Mouse (Mus musculus): Measurements from ENCODE around the gene Rsu1.

Rsu1 gene

DNA sequence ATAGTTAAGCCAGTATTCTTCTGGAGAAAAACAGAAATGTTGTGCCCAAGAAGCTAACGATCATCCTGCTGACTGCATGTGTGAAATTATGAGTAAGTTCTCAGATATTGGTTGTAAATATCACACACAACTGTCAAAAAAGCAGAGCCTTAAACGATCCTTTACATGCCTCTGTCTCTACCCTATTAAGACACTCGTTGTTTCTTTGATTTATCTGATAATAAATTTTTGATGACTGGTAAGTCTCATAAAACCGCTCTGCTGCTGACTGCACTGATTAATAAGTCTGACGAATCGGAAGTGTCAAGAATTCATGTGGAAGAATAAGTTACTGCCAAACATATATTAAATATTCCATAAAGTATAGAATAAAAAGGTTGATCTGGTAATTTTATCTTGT lies 126.0 kb downstream of the Rsu1 start:
- no peak for DNase-seq

- no peak for DNase-seq
Observed at GRCm38 (mm10) chr2:13134890-13135289, 136.3 kb downstream of the Rsu1 start.

DNA sequence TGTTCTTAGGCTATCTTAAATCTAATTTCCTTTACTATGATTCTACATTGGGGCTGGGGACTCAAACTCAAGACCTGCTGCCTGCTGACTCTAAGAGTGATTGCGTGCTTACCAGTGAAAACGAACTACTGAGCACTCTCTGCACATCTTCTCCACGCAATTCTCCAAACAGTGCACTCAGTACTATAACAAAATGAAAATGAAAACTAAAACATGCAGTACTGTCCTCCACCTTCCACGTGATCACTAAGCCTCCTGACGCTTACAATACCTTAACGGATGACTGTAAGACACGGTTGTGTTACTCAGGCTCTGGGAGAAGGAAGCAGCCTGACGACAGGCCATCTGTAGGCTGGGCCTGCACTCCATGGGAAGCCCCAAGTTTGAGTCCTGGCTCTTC lies 138.4 kb downstream of the Rsu1 start:
- no peak for DNase-seq

DNA sequence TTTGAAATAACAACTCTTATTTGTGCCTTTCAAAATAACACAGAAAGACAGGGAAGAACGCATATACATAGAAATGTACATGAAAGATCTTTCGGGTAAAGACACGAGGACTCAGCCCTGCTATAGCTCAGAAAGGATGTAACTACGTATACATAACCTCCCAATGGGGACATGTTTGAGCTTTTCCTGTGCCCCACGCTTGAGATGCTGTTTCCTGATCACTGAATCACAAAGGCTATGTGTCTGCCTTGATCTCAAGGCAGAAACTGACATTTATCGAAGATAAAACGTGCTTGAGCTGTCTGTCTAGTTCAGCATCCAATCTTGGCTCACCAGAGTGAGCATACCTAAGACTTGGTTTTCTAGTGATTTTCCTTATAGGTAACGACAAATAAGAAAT lies 138.8 kb downstream of the Rsu1 start:
- no peak for DNase-seq

GRCm38 (mm10) chr2:13129859-13130258 lies 141.4 kb downstream of the Rsu1 start:
- no peak for DNase-seq

- no peak for DNase-seq
Observed at GRCm38 (mm10) chr2:13129337-13129736, 141.9 kb downstream of the Rsu1 start.

- DNase-seq, result no peak
Observed at GRCm38 (mm10) chr2:13120461-13120860, 150.8 kb downstream of the Rsu1 start.

GRCm38 (mm10) chr2:13117896-13118295 lies 153.3 kb downstream of the Rsu1 start:
- DNase-seq, result no peak

- DNase-seq, result peak in 1 of 2 experiments; percentile 18
Observed at GRCm38 (mm10) chr2:13106531-13106930, 164.7 kb downstream of the Rsu1 start.

- peak in 1 of 2 experiments; percentile 4 for DNase-seq
Observed at GRCm38 (mm10) chr2:13104388-13104787, 166.8 kb downstream of the Rsu1 start.

DNA sequence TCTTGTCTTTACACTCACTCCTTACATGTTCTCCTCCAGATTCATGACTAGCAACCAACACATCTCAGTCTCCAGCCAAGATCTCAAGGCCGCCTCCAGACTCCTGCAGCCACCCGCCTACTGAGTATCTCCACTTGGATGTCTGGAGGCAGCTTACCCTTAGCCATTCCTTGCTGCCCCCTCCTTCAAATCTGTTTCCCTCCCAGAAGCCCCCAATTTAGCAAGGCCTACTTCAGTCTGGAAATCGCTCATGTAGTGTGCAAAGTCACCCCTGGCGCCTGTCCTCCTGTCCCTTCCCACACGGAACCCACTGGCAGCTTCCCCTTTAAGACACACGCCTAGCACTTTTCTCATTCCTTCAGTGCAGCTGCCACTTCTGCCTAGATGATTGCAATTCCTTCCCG lies 167.4 kb downstream of the Rsu1 start:
- DNase-seq, result no peak

DNA sequence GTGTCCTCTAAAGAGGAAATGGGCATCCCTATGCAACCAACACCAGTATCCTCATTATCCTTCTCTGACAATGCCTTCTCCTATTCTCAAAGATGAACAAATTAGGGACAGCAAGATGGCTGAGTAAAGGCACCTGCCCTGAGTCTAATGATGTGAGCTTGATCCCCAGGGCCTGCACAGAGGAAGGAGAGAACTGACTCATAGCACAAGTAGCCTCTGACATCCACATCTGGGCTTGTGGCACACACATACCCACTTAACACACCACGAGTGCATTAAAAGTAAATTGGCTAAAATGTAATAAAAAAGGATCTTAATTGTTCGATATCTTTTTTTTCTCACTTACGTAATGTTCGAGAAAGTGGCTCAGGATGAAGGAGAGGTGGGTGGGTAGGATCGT lies 177.2 kb downstream of the Rsu1 start:
- no peak for DNase-seq

- DNase-seq, result no peak
Observed at GRCm38 (mm10) chr2:13093570-13093969, 177.6 kb downstream of the Rsu1 start.

DNA sequence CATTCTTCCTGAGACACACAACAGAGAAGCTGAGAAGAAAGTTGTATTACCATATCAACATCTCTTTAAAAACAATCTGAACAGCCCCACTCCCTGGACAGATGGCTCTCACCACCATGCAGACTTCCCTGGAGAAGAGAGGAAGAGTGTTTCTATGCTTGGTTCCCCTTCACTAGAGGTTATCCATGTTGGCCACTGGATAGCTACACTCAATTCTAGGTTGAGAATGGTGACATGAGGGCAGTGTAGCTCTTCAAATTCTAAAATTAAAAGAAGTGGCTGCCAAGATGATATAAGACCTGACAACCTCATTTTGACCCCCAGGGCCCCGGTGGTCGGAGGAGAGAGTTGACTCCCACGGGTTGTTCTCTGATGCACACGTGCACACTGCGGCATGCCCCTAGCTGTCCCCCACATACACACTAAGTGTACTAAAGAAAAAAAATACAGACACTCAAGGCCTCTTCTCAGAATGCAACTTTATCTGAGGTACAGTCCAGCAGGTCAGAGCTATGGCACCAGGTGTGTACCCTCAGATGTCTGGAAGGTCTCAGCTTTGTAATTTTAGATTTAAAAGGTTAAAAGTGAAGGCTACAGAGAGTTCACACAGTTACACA lies 179.7 kb downstream of the Rsu1 start:
- DNase-seq, result no peak

- no peak for DNase-seq
Observed at GRCm38 (mm10) chr2:13090841-13091240, 180.4 kb downstream of the Rsu1 start.

GRCm38 (mm10) chr2:13089861-13090260 lies 181.4 kb downstream of the Rsu1 start:
- no peak for DNase-seq

DNA sequence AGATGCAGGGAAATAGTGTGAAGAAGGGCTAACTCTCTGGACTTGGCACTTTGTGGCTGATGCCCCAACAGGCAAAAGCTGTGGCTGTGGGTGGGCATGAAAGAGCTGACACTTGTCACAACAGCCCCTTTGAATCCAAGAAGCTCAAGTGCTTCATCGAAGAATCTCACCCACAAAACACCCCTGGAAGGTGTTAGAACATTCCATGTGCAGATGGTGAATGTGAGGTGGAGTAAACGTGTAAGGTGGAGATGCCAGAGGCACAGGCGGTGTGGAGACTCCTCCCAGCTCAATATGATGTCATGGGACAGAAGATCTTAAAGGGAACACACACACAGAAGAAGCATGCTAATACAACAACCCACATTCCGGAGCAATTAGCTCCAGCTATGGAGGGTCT lies 182.9 kb downstream of the Rsu1 start:
- no peak for DNase-seq

DNA sequence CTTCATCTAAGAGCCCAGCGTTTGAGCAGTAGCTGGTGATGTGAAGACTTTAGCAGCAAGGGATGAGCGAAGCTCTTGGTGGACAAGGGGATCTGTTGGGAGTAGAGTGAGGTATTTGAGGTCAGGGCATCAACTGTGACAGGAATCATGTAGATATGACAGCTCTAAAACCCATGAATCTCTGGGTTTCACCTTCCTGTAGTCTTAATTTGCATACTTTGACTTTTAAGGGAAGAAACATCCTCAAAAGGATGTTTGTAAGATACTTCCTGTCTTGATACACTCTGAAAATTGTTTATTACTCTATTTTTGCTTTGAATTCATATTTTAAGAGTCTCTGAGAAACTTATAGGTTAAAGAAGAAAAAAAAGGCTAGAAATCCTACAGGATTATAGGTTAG lies 183.4 kb downstream of the Rsu1 start:
- DNase-seq, result no peak

DNA sequence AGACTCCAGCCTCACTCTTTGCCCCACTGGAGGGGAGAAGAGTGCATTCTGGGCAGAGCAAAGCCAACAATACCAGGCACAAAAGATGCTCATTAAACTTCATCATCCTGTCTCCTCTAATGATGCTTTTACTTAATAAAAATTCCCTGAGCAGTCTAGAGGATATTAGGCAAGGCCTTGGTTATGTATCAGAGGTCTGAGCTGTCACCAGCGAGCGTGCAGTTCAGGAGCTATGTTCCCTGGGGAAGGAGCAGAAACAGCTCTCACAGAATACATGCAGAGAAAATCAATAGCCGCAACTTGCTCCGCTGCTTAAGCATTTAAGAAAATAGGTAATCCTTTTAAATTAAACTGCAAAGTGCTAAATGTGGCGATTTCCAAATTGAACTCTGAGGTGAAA lies 187.0 kb downstream of the Rsu1 start:
- DNase-seq, result no peak

DNA sequence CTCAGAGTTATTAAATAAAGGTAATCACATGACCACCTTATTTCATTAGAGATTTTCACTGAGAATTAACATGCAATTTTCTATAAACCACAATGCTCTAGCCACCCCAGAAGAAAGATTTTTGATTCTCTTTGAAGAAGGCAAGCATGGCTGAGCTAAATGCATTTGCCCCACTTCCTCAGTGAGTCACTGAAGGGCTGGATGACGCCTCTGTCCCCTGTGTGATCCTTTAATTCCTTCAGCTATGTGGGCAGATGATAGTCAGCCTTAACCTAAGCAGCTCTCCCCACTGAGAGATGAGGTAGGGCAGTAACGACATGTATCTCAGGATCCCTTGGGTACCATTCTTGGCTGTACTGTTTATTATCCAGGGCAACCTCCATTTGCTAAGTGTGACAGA lies 190.7 kb downstream of the Rsu1 start:
- no peak for DNase-seq

DNA sequence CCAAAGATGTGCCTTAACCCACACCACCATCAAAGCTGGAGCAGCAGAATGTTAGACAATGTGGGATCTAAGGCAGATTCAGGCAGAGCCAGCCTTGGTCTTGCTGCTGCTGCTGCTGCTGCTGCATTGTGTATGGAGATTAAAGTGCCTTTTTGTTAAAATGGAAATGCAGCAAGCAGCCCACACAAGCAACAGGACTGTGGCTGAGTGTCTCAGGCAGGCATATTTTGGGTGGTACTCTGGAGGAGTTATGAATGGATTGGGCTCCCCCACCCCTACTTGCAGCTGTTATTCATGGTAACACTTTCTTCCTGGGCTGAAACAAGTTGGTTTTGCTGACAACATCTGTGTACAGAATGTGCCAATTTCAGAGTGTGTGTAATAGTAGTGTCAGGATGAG lies 199.0 kb downstream of the Rsu1 start:
- DNase-seq, result no peak

DNA sequence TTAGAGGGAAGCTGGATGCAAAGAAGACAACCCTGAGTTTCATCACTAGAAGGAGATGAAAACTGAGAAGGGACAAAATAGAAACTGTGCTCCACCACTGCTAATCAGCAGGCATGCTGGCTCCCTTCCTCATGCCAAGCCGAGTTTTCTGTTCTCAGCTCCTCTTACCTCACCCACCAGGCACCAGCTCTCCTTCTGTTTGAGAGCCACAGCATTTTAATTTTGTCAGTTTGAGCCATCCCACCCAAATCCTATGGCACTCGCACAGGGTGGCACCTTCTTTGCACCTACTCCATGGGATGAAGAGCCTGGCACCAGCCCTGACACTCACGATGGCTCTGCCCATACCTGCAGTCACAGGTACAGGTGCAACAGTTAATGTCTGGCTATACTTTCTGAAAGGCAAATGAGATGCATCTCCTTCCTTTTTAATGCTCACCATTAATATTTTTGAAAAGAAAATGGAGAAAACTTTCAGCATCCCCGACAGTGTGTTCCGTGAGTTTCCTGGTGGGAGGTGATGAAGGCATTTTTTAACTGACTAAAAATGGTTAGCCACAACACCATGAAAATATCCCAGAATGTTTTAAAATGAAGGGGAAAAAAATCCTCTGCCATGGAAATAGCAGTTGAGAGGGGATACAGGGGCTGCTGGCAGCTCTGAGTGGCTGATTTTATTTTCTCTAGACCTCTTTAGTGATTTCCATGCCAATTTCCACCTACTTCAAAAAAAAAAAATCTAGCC lies 210.6 kb downstream of the Rsu1 start:
- DNase-seq, result no peak

DNA sequence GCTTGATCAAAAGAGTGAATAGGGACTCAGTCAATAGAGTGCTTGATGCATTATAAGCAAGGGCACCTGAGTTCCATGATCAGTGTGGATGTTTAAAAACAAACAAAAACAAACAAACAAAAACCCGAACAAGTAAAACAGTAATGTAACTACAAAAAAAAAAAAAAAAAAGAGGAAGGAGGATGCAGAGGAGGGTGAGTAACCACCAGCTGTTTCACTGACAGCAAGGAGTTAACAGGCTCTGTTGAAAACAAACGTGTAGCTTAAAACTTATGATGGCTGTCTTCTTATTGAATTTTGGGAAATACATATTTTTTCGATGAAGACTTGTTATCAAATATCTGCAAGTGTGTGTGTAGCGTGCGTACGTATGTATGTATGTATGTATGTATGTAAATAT lies 222.6 kb downstream of the Rsu1 start:
- no peak for DNase-seq

DNA sequence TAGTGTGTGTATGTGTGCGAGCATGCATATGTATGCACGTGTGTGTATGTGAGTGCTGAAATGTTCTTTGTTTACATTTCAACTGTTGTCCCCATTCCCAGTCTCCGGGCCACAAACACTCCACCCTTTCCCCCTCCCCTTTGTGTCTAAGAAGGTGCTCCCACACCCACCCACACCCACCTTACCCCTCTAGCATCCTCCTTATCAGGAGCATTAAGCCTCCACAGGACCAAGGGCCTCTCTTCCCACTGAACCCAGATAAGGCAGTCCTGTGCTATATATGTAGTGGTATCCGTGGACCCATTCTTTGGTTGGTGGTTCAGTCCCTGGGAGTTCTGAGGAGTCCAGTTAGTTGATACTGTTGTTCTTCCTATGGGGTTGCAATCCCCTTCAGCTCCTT lies 226.7 kb downstream of the Rsu1 start:
- DNase-seq, result no peak

GRCm38 (mm10) chr2:13039785-13040184 lies 231.4 kb downstream of the Rsu1 start:
- DNase-seq, result no peak
